Mouse (Mus musculus) lung, postnatal 0 days (tissue): ENCODE measurements around the gene Tmem108.

Experiments
- CTCF ChIP-seq: IDR thresholded peaks from 2 replicates; pipeline ENCODE4 v1.5.1; 2016; ENCODE audit warnings: antibody characterized with exemption, mild to moderate bottlenecking
- EP300 ChIP-seq: IDR thresholded peaks from 2 replicates; pipeline ENCODE4 v1.6.1; 2016; ENCODE audit warnings: antibody characterized with exemption, mild to moderate bottlenecking, control low read depth

DNA sequence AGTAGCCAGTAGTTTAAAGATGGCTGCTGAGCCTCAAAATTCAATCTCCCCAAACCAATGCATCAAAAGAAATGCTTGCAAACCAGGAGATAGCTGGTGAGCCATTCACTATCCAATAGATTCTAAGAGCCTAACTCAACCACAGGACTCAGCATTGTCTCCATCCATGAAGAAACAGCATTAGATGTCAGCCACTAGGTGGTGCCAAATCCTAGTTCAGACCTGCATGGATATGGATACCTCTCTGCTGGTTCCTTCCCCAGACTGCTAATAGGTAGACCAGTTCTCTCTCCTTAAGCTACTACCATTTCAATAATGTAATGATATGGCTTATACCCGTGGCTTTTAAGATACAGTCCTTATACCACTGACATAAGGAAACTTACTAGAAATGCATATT lies 137.0 kb downstream of the Tmem108 start:
- TF ChIP-seq CTCF (peak; percentile 91), EP300 (no peak)
